Mouse (Mus musculus) Patski (cell line): ENCODE measurements around the gene Nmt1. TPM values are rescaled to one million over a fixed set of nuclear protein-coding genes. Genes with fewer than 3 reads are reported as not detected.
A peak's percentile ranks its signal among the peaks of the same experiment; 100 is the strongest.

ENCODE experiments used
- ATAC-seq: fragments of 100-300 bp; one replicate; pipeline ENCODE4 v1.8.0; 2021
- CTCF ChIA-PET: fragments of 350-600 bp; sonication (Branson Sonifier 250); formaldehyde crosslinking; loops from one replicate; lab custom pipeline; 2022; ENCODE audit warnings: inconsistent platforms; lab: Charles Lee
- POLR2A ChIA-PET: fragments of 350-600 bp; sonication (Branson Sonifier 250); formaldehyde crosslinking; loops from one replicate; lab custom pipeline; 2022; ENCODE audit warnings: antibody characterized with exemption, inconsistent platforms; lab: Charles Lee
- DNase-seq: peaks from one replicate; pipeline ENCODE4 v3.0.0-alpha.2; 2011; ENCODE audit warnings: low read depth, low spot score
- H3K27me3 ChIP-seq: fragments of 371-371 bp; one replicate; pipeline ENCODE4 v1.5.1; 2021
- CTCF ChIP-seq: fragments of 100-300 bp; IDR thresholded peaks from one replicate; pipeline ENCODE4 v1.5.1; 2021
- in situ Hi-C: fragments of 300-500 bp; cut with MboI; formaldehyde crosslinking; loops from 3 replicates; pipeline ENCODE4 v1.11.1; 2018; ENCODE audit warnings: low pct_unique_long_range_greater_than_20kb, mixed read lengths
- polyA plus RNA-seq: library from polyadenylated mRNA; unstranded; gene quantifications from one replicate; pipeline ENCODE4 v1.2.3, GENCODE M21; 2021

The Nmt1 gene
- polyA plus RNA-seq, 1 experiment from 2014 or later = 87.5 TPM

DNA sequence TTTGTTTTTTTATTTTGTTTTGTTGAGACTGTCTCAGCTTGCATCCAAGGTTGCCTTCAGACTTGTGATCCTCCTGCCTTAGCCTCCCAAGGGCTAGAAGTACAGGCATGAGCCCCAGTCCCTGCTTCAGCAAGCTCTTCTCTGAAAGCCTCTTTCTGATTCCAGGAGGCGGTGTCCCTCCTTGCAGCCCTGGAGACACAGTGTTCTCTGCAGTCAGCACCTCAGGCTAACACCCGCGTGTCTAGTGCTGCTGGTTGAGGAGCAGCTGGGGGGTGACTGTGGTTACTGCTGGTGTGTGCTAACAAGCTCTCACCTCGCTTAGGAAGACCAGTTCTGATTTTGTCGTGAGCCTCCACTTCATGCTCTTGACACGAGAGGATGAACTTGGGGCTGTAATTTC, 7.0 kb downstream of the Nmt1 start:
- CTCF ChIA-PET = interaction anchor here (2.5 kb wide), 1 partner anchor 11 kb away, joined by 7 read pairs; no protein-coding TSS in a partner anchor
- POLR2A ChIA-PET = interaction anchor here (1.4 kb wide), 1 partner anchor 11 kb away, joined by 4 read pairs; no protein-coding TSS in a partner anchor
- no peak for TF ChIP-seq CTCF
- DNase-seq = no peak
- in situ Hi-C loops = no loop called here
- H3K27me3 ChIP-seq = no peaks in the 10 kb centered on the region
- no peak for ATAC-seq

DNA sequence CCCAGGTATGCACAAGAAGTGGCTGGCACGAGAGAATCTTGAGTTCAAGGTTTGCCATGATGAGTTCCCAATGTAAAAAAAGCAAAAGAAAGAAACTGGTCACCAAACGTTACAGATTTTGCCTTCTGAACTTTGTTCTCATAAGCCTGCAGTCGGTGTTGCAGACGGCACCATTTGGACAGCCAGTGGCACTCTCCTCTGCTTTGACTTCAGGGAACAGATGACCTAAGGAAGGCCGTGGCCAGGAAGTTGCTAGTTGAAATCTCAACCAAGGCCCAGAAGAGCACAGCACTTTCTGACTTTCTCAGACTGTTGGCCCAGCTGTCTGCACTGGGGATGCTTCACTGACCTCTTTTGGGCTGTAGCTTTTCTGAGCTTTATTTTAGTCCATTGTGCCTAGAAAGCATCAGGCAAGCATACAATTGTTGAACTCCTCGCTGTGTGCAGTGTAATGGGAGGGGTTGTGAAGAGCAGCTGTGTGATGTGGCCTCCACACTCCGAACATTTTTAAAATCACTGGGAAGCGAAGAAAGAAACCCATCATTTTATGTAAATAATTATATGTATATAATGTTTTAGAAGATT, 9.0 kb downstream of the Nmt1 start:
- ATAC-seq = no peak
- ChIA-PET POLR2A (no interaction called here), CTCF (no interaction called here)
- in situ Hi-C loops = no loop called here
- TF ChIP-seq CTCF = no peak
- DNase-seq = no peak
- no peaks in the 10 kb centered on the region for H3K27me3 ChIP-seq

DNA sequence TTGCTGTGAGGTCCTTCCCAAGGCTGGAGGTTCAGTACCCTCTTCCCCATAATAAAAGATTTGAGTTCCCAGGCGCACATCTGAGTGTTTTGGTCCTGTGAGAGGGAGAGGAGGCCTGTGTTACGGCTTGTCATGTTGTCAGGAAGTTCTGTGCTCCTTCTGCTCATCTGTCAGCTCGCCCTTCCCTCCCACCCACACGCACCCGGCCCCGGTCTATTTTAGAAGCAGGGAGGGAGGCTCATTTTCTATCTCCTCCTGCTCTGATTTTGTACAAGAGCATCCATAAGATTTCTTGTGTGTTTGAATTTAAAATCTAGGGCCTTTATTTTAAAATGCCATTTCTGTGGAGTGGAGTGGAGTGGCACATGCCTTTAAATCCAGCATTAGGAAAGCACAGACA, 10.0 kb downstream of the Nmt1 start:
- POLR2A ChIA-PET = no interaction called here

DNA sequence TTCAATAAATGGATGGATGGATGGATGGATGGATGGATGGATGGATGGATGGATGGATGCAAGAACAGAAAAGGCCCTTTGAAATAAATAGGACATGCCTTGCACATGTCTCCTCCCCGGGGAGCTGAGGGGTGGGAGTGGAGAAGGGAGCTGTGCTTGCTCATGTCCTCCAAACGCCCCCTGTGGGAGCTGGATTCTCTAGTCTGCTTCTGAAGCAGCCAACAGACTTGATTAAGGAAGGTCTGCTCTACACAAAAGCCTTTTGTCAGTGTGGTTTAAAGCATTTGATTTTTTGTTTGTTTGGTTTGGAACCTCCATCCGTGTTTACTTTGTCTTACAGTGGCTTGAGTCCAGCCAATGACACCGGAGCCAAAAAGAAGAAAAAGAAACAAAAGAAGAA, 14.8 kb downstream of the Nmt1 start:
- no peak for TF ChIP-seq CTCF
- no peaks in the 10 kb centered on the region for H3K27me3 ChIP-seq
- ATAC-seq = no peak
- no peak for DNase-seq
- CTCF ChIA-PET = no interaction called here
- POLR2A ChIA-PET = no interaction called here
- in situ Hi-C loops = no loop called here

More for the DNA sequence above, 10.0 kb downstream of the Nmt1 start:
- ATAC-seq (no peak), DNase-seq (no peak)
- CTCF ChIA-PET = no interaction called here
- TF ChIP-seq CTCF = no peak
- in situ Hi-C loops = no loop called here
- H3K27me3 ChIP-seq = no peaks in the 10 kb centered on the region

DNA sequence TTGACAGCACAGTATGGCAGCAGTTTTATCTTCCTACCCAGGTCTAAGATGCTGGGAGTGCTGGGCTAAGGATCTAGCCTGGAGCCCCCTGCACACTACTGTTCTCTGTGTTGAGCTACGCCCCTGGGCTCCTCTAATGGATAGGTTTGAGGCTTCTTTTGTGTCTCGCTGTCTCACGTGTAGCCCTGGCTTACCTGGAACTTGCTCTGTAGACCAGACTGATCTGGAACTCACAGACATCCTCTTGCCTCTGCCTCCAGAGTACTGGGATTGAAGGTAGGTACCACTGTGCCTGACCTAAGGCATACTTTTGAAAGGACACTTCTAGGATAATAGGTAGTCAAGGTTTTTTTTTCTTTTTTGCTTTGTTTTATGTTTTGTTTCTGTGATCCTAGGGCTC, 16.0 kb downstream of the Nmt1 start:
- TF ChIP-seq CTCF = no peak
- H3K27me3 ChIP-seq = no peaks in the 10 kb centered on the region
- ChIA-PET CTCF (no interaction called here), POLR2A (no interaction called here)
- ATAC-seq (no peak), DNase-seq (no peak)
- in situ Hi-C loops = no loop called here

DNA sequence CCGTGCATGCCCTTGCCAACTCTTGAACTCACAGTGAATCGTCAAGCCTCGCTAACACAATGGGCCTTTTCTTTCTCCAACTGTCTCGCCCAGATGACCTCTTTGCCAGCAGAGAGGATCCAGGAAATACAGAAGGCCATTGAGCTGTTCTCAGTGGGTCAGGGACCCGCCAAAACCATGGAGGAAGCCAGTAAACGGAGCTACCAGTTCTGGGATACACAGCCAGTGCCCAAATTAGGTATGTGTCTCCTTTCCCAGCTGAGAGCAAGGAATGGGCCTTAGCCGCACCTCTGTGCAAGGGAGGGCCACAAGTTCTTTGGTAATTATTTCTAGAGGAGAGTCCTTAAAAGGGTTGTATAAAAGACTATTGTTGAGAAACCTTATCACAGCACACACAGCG, 18.3 kb downstream of the Nmt1 start:
- ChIA-PET POLR2A (interaction anchor here (1.3 kb wide), 1 partner anchor 11 kb away, joined by 4 read pairs; no protein-coding TSS in a partner anchor), CTCF (interaction anchor here (1.4 to 1.9 kb wide), 2 partner anchors 12 to 56 kb away, joined by 3 to 7 read pairs; no protein-coding TSS in a partner anchor)
- DNase-seq (no peak), ATAC-seq (no peak)
- TF ChIP-seq CTCF = no peak
- in situ Hi-C loops = no loop called here
- no peaks in the 10 kb centered on the region for H3K27me3 ChIP-seq

DNA sequence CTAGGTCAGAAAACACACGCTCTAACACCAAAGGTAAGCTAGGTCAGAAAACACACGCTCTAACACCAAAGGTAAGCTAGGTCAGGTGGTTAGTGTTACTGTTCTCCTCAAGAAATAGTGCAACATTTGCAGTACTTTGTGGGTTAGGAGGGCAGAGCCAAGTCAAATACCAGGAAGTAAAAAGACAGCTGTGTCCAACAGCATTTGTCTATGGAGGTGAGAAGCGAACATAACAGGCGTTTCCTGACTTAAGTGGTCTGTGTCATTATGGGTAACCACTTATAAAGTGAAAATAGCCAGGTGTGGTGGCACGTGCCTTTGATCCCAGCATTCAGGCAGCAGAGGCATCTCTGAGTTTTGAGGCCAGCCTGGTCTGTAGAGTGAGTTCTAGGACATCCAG, 21.6 kb downstream of the Nmt1 start:
- POLR2A ChIA-PET = interaction anchor here (1.0 kb wide), 1 partner anchor 9 kb away, joined by 3 read pairs; no protein-coding TSS in a partner anchor
- CTCF ChIA-PET = no interaction called here
- in situ Hi-C loops = loop anchor here (5.0 kb wide), 1 partner anchor 152 kb away; no protein-coding TSS in a partner anchor
- no peak for ATAC-seq
- TF ChIP-seq CTCF = no peak
- no peak for DNase-seq
- no peaks in the 10 kb centered on the region for H3K27me3 ChIP-seq

DNA sequence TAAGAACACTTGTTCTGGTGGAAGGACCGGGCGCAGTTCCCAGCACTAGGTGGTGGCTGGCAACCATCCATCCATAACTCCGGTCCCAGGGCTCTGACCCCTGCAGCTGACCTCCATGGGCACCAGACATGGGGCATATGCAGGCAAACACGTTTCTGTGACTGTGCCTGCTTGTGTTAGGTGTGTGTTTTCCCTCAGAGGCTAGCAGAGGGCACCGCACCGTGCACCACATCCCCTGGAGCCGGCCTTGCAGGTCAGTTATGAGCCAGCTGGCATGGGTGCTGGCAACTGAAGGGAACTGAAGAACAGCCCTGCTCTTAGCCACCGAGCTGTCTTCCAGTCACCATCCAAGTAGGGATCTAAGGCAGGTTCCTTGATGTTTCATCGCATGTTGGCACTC, 22.2 kb downstream of the Nmt1 start:
- in situ Hi-C loops = loop anchor here (5.0 kb wide), 1 partner anchor 153 kb away; no protein-coding TSS in a partner anchor
- no peak for ATAC-seq
- no peaks in the 10 kb centered on the region for H3K27me3 ChIP-seq
- no peak for DNase-seq
- ChIA-PET POLR2A (interaction anchor here (0.8 to 1.0 kb wide), 2 partner anchors 9 to 130 kb away, joined by 3 read pairs; no protein-coding TSS in a partner anchor), CTCF (no interaction called here)
- no peak for TF ChIP-seq CTCF

DNA sequence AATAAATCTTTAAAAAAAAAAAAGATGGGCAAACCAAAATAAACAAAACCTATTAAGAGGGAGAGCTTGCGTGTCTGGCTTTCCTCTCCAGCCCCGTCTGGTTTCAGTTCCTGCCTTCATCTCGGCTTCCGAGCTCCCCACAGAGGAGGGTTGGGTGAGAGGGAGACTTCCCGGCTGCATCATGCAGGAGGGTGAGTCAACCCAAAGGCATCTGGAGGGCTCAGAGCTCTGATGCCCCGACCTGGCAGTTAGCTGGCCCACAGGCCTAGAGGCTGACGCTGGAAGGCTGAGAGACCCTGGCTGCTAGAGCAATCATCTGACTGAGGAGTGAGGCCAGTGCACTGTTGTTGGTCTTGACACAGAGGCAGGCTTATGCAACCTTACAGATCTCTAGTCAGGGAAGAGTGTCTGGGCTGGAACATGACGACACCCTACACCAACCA, 23.3 kb downstream of the Nmt1 start:
- DNase-seq = peak; percentile 97
- peak; percentile 98 for ATAC-seq
- POLR2A ChIA-PET = interaction anchor here (0.7 kb wide), 1 partner anchor 23 kb away, joined by 3 read pairs; the partner anchor contains the start of genes Dcakd and Nmt1
- no peaks in the 10 kb centered on the region for H3K27me3 ChIP-seq
- no peak for TF ChIP-seq CTCF
- in situ Hi-C loops = loop anchor here (5.0 kb wide), 1 partner anchor 154 kb away; no protein-coding TSS in a partner anchor
- CTCF ChIA-PET = interaction anchor here (1.1 to 1.4 kb wide), 3 partner anchors 26 to 151 kb away, joined by 3 to 4 read pairs (median 3); partner anchors contain the start of gene Gfap

DNA sequence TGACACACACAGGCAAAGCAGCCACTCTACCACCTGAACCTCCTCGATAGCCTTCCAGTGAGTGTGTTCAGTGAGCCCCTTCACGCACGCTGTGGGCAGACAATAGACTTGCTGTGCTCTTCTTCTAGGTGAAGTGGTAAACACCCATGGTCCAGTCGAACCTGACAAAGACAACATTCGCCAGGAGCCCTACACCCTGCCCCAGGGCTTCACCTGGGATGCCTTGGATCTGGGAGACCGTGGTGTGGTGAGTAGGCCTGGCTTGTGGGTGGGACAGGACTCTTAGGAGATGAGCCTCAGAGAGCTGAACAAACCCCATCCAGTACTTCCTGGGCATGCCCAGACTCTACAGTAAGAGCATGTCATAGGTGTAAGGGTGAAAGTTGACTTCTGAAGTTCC, 24.1 kb downstream of the Nmt1 start:
- ATAC-seq = no peak
- ChIA-PET CTCF (interaction anchor here (1.1 to 1.4 kb wide), 3 partner anchors 23 to 152 kb away, joined by 3 to 4 read pairs (median 3); partner anchors contain the start of genes Dcakd and Gfap), POLR2A (no interaction called here)
- no peaks in the 10 kb centered on the region for H3K27me3 ChIP-seq
- no peak for TF ChIP-seq CTCF
- no peak for DNase-seq
- in situ Hi-C loops = loop anchor here (5.0 kb wide), 1 partner anchor 155 kb away; no protein-coding TSS in a partner anchor
